Mouse (Mus musculus): Measurements from ENCODE around the gene Atp6v0a4.

The Atp6v0a4 gene

DNA sequence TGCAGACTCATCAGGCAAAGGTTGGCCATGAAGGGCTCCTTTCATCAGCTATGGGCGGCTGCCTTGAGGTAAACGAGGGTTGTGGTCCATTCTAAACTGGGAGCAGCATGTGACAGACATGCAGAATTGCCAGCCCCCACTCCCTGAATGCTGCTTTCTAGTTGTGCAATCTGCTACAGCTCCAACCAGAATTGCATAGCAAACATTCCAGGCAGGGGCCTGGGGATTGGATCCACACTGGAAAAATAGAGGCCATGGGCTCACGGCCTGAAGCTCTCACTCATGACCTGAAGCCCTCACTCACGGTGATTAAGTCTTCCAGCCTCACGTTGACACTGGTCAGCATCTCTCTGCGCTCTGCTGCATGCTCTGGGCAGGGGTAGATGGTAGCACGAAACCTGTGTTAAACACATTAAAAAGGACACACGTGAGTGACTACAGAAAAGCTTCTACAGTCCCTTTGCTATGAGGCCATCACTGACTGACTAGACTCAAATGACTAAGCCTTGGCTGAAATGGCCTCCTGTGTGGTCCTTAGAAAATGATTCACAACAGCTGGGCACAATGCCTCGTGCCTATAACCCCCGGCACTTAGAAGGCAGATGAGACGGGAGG lies 42.6 kb downstream of the Atp6v0a4 start:
- DNase-seq (ENCODE audit: low read depth in 2 of 2, low spot score in 2 of 2), result no peak

GRCm38 (mm10) chr6:38080364-38080763 lies 44.0 kb downstream of the Atp6v0a4 start:
- DNase-seq (ENCODE audit: low read depth in 2 of 2, low spot score in 2 of 2), result no peak

DNA sequence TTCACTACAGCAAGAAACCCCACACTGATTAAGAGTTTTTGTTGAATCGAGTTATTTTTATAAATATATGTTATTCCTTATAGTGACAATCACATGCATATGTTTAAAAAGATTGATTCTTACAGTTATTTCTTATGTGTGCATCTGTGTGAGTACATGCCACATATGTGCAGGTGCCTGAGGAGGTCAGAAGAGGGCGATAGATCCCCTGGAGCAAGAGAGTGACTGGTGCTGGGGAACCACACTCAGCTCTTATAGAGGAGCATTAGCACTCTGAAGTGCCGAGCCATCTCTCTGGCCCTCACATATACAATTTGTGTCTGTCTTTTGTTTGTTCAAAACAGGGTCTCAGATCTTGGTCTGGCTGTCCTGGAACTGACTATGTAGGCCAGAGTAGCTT lies 50.8 kb downstream of the Atp6v0a4 start:
- DNase-seq (ENCODE audit: low read depth in 2 of 2, low spot score in 2 of 2), result no peak

GRCm38 (mm10) chr6:38072137-38072796 lies 52.1 kb downstream of the Atp6v0a4 start:
- no peak for DNase-seq (ENCODE audit: low read depth in 2 of 2, low spot score in 2 of 2)

DNA sequence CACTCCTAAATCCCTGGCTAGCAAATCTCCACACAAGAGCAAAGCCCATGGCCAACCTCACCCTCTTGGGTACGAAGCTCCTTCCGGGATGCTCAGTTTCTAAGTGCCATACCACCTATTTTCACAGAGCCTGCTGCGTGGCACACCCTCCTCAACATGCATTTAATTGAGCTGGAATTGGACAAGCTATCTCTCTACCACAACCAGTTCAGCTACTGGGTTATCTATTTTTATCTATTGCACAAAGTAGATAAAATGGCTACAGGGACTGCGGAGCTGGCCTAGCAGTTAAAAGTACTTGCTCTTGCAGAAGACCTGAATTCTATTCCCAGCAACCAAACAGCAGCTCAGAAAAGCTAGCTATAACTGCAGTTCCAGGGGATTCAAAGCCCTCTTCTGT lies 53.1 kb downstream of the Atp6v0a4 start:
- no peak for DNase-seq (ENCODE audit: low read depth in 2 of 2, low spot score in 2 of 2)

DNA sequence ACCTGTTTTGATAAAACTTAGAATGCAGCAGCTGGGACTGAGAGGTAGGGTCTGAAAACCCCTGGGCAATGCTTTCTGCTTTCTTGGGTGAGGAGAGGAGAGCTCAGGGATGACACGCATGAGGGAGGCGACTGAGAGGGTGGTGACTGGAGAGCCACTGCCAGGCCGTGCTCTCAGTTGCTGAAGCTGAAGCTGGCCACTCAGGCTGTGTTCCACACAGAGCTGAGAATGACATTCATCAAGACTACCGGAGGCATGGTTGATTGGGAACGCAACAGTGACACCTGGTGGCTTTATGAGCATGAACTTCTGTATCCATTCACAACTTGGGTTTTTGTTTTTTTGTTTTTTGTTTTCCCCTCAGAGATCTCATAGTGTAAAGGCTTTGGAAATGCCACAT lies 58.2 kb downstream of the Atp6v0a4 start:
- peak; percentile 20 to 33 for DNase-seq (ENCODE audit: low read depth in 2 of 2, low spot score in 2 of 2)

DNA sequence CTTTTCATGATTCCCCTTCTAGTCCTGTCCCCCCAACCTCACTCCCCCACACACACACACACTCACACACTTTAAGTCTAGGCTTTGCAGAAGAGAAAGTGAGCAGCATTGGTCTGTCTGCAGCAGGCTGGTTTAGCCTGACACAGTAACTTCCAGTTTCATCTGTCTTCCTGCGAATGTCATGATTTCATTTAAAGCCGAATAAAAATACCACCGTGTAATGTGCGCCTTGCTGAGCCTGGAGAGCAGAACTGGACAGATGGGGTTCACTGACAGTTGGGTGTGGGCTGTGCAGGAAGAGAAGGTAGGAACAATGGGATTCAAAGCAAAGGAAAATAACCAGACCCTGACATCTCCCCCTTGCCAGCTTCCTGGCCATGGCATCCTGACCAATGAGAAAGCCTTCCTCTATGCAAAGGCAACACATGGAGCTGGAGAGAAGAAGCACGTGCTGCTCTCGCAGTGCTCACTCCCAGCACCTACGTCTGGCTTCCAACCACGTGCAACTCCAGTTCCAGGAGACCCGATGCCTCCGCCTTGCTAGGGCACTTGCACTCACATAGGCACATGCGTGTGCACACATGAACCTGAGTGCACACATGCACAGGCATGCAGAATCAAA lies 58.8 kb downstream of the Atp6v0a4 start:
- DNase-seq (ENCODE audit: low read depth in 2 of 2, low spot score in 2 of 2), result no peak

GRCm38 (mm10) chr6:38065122-38065500 lies 59.3 kb downstream of the Atp6v0a4 start:
- DNase-seq (ENCODE audit: low read depth in 2 of 2, low spot score in 2 of 2), result no peak

- DNase-seq (ENCODE audit: low read depth in 2 of 2, low spot score in 2 of 2), result no peak
These were observed 59.8 kb downstream of the Atp6v0a4 start for GRCm38 (mm10) chr6:38064621-38065020.

GRCm38 (mm10) chr6:38058805-38059204 lies 65.6 kb downstream of the Atp6v0a4 start:
- no peak for DNase-seq (ENCODE audit: low read depth in 2 of 2, low spot score in 2 of 2)

- no peak for DNase-seq (ENCODE audit: low read depth in 2 of 2, low spot score in 2 of 2)
These were observed 68.7 kb downstream of the Atp6v0a4 start for GRCm38 (mm10) chr6:38055471-38056330.

DNA sequence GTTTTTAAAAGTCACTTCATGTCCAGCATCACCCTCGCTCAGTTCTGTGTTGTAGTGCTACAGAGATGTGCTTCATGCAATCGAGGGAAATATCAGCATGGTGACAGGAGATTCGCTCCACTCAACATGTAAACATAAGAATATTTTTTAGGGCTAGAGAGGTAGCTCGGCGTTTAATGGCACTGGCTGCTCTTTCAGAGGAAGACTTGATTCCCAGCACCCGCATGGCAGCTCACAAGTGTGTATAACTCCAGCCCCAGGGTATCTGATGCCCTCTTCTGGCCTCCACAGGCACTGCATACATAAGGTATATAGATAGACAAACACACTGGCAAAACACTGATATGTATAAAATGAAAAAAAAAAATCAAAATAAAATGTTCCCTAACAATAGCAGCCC lies 74.8 kb downstream of the Atp6v0a4 start:
- no peak for DNase-seq (ENCODE audit: low read depth in 2 of 2, low spot score in 2 of 2)

GRCm38 (mm10) chr6:38048800-38049561 lies 75.4 kb downstream of the Atp6v0a4 start:
- no peak for DNase-seq (ENCODE audit: low read depth in 2 of 2, low spot score in 2 of 2)

DNA sequence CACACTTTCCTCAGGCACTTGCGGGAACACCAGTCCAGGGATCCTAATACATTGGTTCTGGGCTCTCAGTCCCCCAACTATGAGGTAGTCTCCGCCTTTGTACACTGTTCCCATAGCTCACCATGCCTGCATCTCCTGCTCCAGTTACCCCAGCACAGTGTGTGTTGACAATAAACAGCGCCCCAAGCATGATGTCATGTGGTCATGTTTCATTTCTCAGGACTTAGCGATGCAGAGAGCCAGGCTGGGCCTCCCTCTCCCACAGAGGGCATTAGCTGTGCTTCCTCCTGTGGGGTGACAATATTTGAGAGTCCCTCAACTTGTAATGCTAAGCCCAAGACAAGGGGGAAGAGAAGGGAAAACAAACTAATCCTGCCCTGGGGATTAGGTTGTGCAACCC lies 76.4 kb downstream of the Atp6v0a4 start:
- DNase-seq (ENCODE audit: low read depth in 2 of 2, low spot score in 2 of 2), result no peak

DNA sequence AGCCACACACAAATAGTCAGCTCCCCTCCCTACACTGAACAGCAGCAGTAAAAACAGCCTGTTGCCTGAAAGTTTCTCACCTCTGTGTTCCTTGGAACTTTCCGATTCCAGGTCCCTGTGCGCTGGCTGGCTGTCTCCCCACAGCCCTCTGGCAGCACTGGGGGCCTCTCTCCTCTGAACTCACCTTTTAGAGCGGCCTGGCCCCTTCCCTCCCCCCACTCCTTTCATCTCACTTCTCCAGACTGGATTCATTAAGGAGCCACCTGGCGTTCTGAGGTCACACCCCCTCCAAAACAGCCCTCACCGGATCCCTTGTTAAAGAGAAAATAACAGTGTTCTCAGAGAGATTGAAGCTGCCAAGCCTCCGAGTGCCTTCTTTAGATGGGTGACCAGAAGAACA lies 77.5 kb downstream of the Atp6v0a4 start, which contains the start of gene Svopl:
Svopl (minus strand) TSS at position 159 of the 400 bp plus-strand sequence.
- DNase-seq (ENCODE audit: low read depth in 2 of 2, low spot score in 2 of 2), result no peak

GRCm38 (mm10) chr6:38032801-38033566 lies 91.4 kb downstream of the Atp6v0a4 start:
- DNase-seq (ENCODE audit: low read depth in 2 of 2, low spot score in 2 of 2), result no peak

DNA sequence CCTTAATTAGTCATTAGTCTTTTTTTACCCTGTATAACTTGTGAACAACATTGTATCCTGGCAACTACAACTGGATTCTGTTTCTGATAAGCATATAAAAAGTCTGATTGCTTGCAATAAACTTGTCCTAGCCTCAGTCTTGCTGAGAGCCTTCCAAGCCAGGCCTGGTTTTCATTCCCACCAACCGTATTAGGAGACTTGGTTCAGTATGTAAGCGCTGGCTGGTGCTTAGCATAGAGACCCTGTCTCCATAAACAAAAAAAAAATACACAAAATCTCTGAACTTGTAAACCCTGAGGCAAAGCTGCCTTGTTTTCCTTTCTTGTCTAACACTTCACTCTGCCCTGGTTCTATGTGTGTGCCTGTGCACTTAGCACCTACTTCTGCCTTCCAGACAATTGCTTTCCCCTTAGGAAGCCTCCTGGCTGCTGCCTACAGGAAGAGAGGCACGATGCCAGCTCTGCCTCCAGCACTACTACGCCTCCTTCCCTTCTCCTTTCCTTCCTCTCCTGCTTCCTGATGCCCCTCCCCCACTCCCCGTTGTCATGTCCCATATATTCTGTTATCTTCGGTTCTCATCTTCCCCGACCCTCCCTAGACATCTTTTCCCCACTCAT lies 92.4 kb downstream of the Atp6v0a4 start:
- DNase-seq (ENCODE audit: low read depth in 2 of 2, low spot score in 2 of 2), result no peak

DNA sequence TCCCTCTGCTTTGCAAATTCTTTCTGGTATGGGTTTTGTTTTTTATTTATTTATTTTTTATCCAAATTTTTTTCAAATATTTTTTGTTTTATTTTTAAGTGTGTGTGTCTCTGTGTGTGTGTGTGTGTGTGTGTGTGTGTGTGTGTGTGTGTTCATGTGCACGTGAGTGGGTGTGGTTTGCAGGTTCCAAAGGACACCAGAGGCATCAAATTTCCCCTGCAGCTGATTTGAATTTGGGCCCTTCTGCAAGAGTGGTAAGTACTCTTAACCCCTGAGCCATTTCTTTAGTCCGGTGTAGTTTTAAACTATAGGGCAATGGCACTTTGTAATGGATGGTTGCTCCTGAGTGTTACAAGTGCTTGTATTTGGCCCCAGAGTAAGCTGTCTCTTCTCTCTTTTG lies 96.2 kb downstream of the Atp6v0a4 start:
- no peak for DNase-seq (ENCODE audit: low read depth in 2 of 2, low spot score in 2 of 2)

GRCm38 (mm10) chr6:38027771-38028170 lies 96.6 kb downstream of the Atp6v0a4 start:
- DNase-seq (ENCODE audit: low read depth in 2 of 2, low spot score in 2 of 2), result no peak

DNA sequence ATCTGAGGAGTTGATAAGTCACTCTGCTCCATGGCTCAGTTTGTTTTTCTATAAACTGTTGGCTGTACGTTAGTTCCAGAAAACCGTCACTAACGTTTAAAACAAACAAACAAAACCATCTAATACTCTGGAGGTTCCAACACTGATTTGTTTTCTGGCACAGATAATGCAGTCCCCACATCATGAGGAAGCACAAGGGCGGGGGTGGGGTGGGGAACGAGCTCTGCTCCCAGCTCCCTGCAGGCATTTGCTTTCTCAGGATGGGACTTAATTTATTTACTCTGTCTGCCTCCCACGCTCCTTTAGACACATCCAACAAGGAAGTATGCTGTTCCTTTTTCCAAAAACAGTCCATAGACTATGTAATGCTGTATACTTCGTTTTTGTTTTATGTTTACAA lies 101.1 kb downstream of the Atp6v0a4 start:
- no peak for DNase-seq (ENCODE audit: low read depth in 2 of 2, low spot score in 2 of 2)
